Mouse (Mus musculus): Measurements from ENCODE around the gene Zfp292.

- TF ChIP-seq CTCF (IDR thresholded peaks at IDR 0.05; ENCODE audit: control insufficient read depth, insufficient read depth, low read length): no peak
- TF ChIP-seq POLR2A (IDR thresholded peaks at IDR 0.05; ENCODE audit: borderline replicate concordance, control insufficient read depth, low read depth, low read length): no peak
Measured at GRCm38 (mm10) chr4:34906151-34906550, 23.4 kb upstream of the Zfp292 start.
